Mouse (Mus musculus): ENCODE measurements at regions not wholly inside any gene's neighbourhood (a gene's known extent, or its start where the extent isn't known, plus 50 kb on each side); places are given as distances from the start of the nearest gene placed in this dataset.

DNA sequence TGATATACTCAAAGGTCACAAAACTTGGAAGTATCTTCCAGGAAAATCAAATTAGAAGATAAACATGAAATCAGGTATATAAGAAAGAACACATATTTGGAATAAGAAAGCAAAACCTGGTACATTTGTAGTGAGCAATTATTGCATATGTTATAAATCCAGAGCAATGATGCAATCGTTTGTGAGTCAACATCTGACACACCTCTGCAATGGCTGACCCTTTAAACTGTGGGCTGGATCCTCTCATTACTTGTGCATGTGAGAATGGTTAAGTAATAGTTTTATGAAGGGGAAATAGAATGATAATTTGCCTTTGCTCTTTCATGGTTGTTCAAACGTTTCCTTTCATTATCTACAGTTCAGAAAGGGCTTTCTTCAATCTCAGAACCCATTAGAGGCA, 165.0 kb upstream of the Klf7 start:
- Histone ChIP-seq H3K27me3 (no peaks in the 10 kb centered on the region), H3K4me1 (peaks cover 2% of the 10 kb centered on the region; the same call in 1 of the 2 replicates), H3K27ac (no peak overlapping the region), H3K9me3 (no peaks in the 10 kb centered on the region), H3K36me3 (no peaks in the 10 kb centered on the region), H3K9ac (no peak overlapping the region), H3K4me2 (replicated peaks) (no peak overlapping the region), H3K4me3 (no peak overlapping the region)
- no peak for ATAC-seq (ENCODE audit: insufficient number of reproducible peaks, insufficient read depth, low FRiP score, low TSS enrichment)
- WGBS: 67% methylated on average over 2 of the region's 2 CpGs

DNA sequence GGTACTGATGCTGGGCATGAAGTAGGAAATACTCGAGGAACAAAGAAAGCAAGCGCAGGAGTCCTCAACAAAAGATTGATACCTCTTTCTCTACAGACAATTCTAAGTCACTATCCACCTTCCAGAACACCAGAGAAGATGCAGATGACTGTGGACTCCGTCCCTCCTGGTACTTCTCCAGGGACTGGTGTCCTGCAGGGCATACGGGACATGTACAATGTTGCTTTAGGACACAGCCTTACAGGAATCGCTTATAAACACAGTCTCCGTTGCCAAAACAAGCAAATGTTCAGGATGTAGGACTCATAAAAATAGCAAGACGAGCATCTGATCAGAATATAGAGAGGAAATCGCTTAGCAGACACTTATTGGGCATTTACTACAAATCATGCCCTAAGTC, 162.6 kb upstream of the Klf7 start:
- Histone ChIP-seq H3K27ac (no peak overlapping the region), H3K27me3 (no peaks in the 10 kb centered on the region), H3K36me3 (no peaks in the 10 kb centered on the region), H3K9me3 (no peaks in the 10 kb centered on the region), H3K4me1 (peaks cover 2% of the 10 kb centered on the region; the same call in 1 of the 2 replicates), H3K9ac (no peak overlapping the region), H3K4me2 (replicated peaks) (no peak overlapping the region), H3K4me3 (no peak overlapping the region)
- 85% methylated on average over 8 of the region's 8 CpGs for WGBS
- no peak for ATAC-seq (ENCODE audit: insufficient number of reproducible peaks, insufficient read depth, low FRiP score, low TSS enrichment)

DNA sequence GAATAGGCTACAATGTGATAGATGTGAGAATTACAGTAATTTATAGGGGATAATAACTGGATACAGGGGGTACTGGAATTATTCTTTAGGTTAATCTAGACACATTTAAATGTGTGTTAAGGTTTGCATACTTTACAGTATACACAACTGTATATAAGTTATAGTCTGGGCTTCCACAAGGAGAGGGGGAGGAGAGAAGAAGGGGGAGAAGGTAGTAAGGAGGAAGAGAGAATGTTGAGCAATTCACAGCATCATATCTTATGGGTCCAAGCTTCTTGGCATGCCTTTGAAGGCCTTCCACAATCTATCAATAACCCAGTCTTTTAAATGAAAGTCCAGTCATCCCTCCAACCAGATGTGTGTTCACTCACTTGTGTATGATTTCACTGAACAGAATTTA, 153.8 kb upstream of the Klf7 start:
- H3K9ac ChIP-seq: no peak overlapping the region
- no peak for ATAC-seq (ENCODE audit: insufficient number of reproducible peaks, insufficient read depth, low FRiP score, low TSS enrichment)
- no peaks in the 10 kb centered on the region for H3K36me3 ChIP-seq
- no peaks in the 10 kb centered on the region for H3K9me3 ChIP-seq
- no peak overlapping the region for H3K4me3 ChIP-seq
- no peak overlapping the region for H3K4me2 ChIP-seq (replicated peaks)
- no peak overlapping the region for H3K27ac ChIP-seq
- H3K4me1 ChIP-seq: 0 out of 2 replicates have a peak, but pooled peaks cover 3% of the 10 kb centered on the region
- H3K27me3 ChIP-seq: no peaks in the 10 kb centered on the region

DNA sequence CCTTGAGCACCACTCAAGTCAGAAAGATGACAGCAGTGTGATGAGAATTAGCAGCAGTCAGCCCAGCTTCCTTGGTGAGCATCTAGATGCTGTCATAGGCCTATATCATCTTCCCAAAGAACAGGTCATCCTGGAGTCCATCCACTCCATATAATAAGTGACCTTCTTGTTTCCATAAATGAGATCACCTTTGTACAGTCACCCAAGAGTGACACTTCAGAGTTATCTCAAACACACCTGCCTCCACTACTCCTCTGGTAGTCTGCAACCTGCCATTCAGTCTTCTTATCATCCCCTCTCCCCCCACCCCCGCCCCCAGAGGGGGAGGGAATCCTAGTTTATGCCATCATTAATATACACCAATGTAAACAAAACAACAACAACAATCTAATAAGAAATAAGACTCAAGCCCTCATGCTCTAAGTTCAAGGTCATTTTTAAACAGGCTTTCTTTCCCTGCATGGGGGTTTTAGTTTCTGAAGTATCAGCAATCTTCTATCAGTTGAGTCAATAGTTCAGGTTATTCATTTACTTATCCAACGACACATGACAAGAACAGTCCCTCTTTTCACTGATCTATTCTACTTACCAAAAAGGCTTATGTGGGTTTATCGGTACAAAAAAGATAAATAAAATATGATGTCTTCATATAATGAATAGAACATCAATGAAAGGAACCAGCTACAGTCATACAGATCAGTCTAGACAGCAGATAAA, 153.2 kb upstream of the Klf7 start:
- 83% methylated on average over 3 of the region's 3 CpGs for WGBS
- Histone ChIP-seq H3K27me3 (no peaks in the 10 kb centered on the region), H3K27ac (no peak overlapping the region), H3K4me3 (no peak overlapping the region), H3K9me3 (no peaks in the 10 kb centered on the region), H3K9ac (no peak overlapping the region), H3K4me1 (0 out of 2 replicates have a peak, but pooled peaks cover 3% of the 10 kb centered on the region), H3K36me3 (no peaks in the 10 kb centered on the region), H3K4me2 (replicated peaks) (no peak overlapping the region)
- ATAC-seq (ENCODE audit: insufficient number of reproducible peaks, insufficient read depth, low FRiP score, low TSS enrichment): no peak

DNA sequence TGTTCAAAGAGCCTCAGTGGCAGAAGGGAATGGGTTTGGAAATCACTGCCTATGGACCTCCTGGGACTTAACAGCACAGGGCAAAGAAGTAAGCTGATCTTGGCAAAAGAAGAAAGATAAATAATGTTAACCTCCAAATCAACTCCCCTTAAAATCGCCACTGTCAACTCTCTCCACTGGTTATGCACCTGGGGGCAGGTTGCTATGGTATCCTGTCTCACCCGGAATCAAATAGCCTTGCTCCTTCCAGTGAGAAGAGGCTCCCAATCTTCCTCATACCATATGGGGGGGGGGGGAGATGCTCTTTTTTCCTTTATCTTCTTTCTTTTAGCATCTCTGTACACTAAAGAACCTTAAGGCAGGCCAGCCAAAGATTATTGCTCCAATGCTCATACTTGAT, 135.2 kb upstream of the Klf7 start:
- H3K27ac ChIP-seq: no peak overlapping the region
- no peaks in the 10 kb centered on the region for H3K27me3 ChIP-seq
- H3K9ac ChIP-seq: no peak overlapping the region
- H3K9me3 ChIP-seq: no peaks in the 10 kb centered on the region
- H3K4me2 ChIP-seq (replicated peaks): no peak overlapping the region
- ATAC-seq (ENCODE audit: insufficient number of reproducible peaks, insufficient read depth, low FRiP score, low TSS enrichment): no peak
- no peaks in the 10 kb centered on the region for H3K36me3 ChIP-seq
- H3K4me1 ChIP-seq: peaks cover 4% of the 10 kb centered on the region; the same call in 1 of the 2 replicates
- H3K4me3 ChIP-seq: no peak overlapping the region
- 32% methylated on average over 2 of the region's 2 CpGs for WGBS

DNA sequence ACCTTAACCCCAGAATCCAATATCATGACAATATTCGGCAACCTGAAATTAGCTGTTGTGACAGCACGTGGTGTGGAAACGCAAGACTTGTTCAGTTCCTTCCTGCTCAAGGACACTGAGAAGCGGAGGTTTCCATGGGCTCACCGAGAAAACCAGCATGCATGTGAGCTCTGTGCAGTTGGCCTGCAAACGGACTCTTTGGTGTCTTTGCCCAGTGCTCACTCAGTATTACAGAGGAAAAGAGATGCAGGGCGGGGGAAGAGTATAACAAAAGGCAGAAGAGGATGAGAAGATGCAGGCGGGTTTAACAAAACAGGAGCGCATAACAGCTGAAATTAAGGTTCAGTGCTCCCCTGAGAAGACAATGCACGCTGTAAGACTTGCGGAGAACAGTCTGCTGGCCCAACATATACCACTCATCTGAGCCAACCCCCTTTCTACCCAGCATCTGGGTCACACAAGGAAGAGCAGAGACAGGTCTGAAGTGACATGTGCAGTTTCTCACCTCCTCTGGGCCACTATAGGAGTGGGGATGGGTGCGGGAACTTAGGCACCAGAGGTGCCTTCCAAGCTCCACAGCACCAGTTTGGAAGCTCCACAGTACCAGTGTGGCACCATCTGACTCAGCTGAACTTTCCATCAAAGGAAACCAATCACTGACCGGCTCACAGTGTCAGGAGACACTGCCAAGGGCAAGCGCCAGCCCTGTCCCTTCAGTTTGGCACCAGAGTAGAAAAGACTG, 133.6 kb upstream of the Klf7 start:
- Histone ChIP-seq H3K9me3 (no peaks in the 10 kb centered on the region), H3K4me2 (replicated peaks) (no peak overlapping the region), H3K4me3 (no peak overlapping the region), H3K27ac (no peak overlapping the region), H3K36me3 (no peaks in the 10 kb centered on the region), H3K9ac (no peak overlapping the region), H3K4me1 (peaks cover 4% of the 10 kb centered on the region; the same call in 1 of the 2 replicates), H3K27me3 (no peaks in the 10 kb centered on the region)
- ATAC-seq (ENCODE audit: insufficient number of reproducible peaks, insufficient read depth, low FRiP score, low TSS enrichment): no peak
- WGBS: 80% methylated on average over 14 of the region's 14 CpGs

DNA sequence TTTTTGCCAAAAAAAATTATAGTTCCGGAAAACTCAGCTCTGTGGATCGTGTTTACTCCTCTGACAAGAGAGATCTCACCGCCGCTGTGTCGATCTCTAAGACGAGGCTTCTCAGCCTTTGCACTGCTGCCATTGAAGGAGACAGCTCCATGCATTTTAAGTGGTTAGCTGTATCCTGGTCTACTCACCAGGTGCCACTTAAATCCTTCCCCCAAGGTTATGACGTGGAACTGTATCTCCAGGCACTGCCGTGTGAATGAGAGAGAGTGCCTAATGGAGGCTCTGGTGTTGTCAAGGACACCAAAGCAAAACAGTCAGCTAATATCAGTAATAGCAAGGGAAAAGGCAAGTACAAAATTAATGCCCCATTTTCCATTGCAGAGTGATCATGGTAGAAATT, 132.6 kb upstream of the Klf7 start:
- H3K36me3 ChIP-seq: no peaks in the 10 kb centered on the region
- no peak overlapping the region for H3K4me3 ChIP-seq
- no peak overlapping the region for H3K4me2 ChIP-seq (replicated peaks)
- H3K4me1 ChIP-seq: peaks cover 4% of the 10 kb centered on the region; the same call in 1 of the 2 replicates
- 88% methylated on average over 8 of the region's 8 CpGs for WGBS
- no peaks in the 10 kb centered on the region for H3K9me3 ChIP-seq
- H3K27me3 ChIP-seq: no peaks in the 10 kb centered on the region
- no peak overlapping the region for H3K9ac ChIP-seq
- ATAC-seq (ENCODE audit: insufficient number of reproducible peaks, insufficient read depth, low FRiP score, low TSS enrichment): no peak
- H3K27ac ChIP-seq: no peak overlapping the region

DNA sequence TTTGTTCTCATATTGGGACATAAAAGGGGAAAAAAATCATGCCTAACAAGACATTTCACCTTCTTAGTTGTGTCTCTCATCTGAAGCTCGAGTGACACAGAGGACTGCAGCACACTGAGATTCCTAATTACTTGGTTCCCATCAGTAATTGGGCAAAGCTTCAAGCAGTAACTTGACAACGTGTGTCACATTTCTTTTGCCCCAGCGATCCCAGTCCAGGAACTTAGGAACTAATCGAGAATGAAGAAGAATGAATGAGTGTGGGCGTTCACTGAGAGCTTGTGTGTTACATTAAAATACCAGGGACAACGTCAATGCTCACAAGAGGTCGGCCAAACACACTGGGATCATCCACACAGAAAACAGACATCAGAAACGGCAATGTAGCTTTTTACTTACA, 131.9 kb upstream of the Klf7 start:
- Histone ChIP-seq H3K9ac (no peak overlapping the region), H3K9me3 (no peaks in the 10 kb centered on the region), H3K27me3 (no peaks in the 10 kb centered on the region), H3K4me3 (no peak overlapping the region), H3K36me3 (no peaks in the 10 kb centered on the region), H3K27ac (no peak overlapping the region), H3K4me2 (replicated peaks) (no peak overlapping the region), H3K4me1 (peaks cover 4% of the 10 kb centered on the region; the same call in 1 of the 2 replicates)
- WGBS: 54% methylated on average over 8 of the region's 8 CpGs
- no peak for ATAC-seq (ENCODE audit: insufficient number of reproducible peaks, insufficient read depth, low FRiP score, low TSS enrichment)

DNA sequence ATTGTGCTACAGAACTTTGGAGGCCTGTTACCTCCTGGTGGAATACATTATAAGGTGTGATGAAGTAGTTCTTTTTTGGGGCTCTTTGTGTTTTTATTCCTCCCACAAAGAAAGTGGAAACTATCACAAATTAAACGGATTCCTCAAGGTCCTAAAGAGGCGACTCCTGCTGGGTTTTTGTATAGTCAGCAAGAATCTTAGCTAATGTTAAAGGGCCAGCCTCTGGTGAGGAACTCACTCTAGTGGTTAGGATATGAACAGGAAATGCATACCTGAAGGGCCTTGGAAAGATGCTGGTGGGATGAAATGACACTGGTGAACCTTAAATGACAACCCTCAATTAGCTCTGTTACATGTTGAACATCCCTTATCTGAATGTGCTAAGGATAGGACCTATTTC, 120.3 kb upstream of the Klf7 start:
- ATAC-seq (ENCODE audit: insufficient number of reproducible peaks, insufficient read depth, low FRiP score, low TSS enrichment): no peak
- 55% methylated on average over 2 of the region's 2 CpGs for WGBS

DNA sequence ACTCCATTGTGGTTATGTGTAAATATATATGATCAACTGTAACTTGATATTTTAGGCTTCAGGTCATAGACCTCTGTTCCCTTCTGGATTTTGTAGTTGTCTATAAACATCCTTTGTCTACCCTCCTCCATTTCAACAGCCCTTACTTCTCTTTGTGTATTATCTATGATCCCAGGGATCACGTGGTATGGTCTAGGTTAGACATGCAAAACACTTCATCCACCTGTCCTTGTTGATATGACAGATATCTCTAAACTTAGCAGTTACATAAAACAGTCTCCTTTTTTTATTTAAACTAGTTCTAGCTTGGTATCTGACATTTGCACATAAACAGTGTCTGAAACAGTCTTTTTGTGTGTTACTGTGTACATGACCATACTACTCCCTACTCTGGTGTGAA, 107.6 kb upstream of the Klf7 start:
- H3K9ac ChIP-seq: no peak overlapping the region
- H3K36me3 ChIP-seq: no peaks in the 10 kb centered on the region
- peaks cover 11% of the 10 kb centered on the region for H3K4me1 ChIP-seq
- no peaks in the 10 kb centered on the region for H3K27me3 ChIP-seq
- no peaks in the 10 kb centered on the region for H3K9me3 ChIP-seq
- H3K27ac ChIP-seq: no peak overlapping the region
- no peak for ATAC-seq (ENCODE audit: insufficient number of reproducible peaks, insufficient read depth, low FRiP score, low TSS enrichment)
- H3K4me2 ChIP-seq (replicated peaks): no peak overlapping the region
- no peak overlapping the region for H3K4me3 ChIP-seq
- WGBS: 89% methylated on average over 1 of the region's 1 CpGs

More for the DNA sequence above, 120.3 kb upstream of the Klf7 start:
- H3K4me3 ChIP-seq: no peak overlapping the region
- no peaks in the 10 kb centered on the region for H3K27me3 ChIP-seq
- no peak overlapping the region for H3K9ac ChIP-seq
- H3K36me3 ChIP-seq: no peaks in the 10 kb centered on the region
- H3K9me3 ChIP-seq: no peaks in the 10 kb centered on the region
- no peak overlapping the region for H3K4me2 ChIP-seq (replicated peaks)
- no peaks in the 10 kb centered on the region for H3K4me1 ChIP-seq
- no peak overlapping the region for H3K27ac ChIP-seq

DNA sequence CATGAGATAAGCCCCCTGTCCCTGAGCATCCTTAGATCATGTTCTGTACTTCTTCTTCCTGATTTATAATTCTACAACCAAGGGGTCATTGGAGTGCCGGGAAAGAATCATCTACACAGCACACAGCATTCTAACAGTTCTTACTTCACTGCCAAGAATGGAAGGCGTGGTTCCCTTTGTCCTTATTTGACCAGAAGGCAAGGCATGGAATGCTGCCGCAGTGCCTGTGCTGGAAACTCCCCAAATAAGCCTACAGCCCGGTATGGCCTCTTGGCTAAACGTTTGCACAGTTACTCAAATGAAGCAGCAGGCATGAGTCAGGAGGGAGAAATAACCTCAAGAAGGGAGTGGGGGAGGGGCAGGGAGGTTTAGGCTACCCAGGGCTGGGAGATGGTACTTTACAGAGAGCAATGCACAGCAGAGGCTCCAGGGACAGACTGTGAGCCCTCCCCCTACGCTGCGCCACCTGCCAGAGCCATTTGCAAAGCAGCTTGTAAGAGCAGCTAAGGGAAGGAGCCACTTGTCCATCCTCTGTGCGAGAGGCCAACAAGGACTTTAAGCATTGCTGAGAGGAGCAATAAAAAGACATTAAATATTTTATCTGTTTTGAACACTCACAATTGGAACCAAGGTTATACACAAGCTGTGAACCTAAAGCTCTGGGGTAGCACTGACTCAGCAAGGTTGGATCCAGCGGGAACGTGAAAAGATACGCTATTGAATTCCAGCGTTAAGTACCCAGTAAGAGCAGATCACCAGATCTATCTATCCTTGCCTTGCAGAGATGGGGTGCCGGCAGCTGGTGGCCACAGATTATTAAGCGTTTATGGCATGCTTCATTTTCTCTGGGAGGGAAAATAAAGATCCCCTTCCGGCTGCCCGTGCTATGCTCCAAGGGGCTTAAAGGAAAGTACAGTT, 104.2 kb upstream of the Klf7 start:
- ATAC-seq (ENCODE audit: insufficient number of reproducible peaks, insufficient read depth, low FRiP score, low TSS enrichment): peak; percentile 45; the same call in 1 of the 2 replicates
- Histone ChIP-seq H3K4me1 (peaks cover 24% of the 10 kb centered on the region), H3K27me3 (no peaks in the 10 kb centered on the region), H3K9ac (no peak overlapping the region), H3K4me2 (replicated peaks) (0 out of 2 replicates have a peak overlapping the region, but pooled peaks have one; percentile 16), H3K4me3 (no peak overlapping the region), H3K27ac (no peak overlapping the region), H3K9me3 (no peaks in the 10 kb centered on the region), H3K36me3 (no peaks in the 10 kb centered on the region)
- 36% methylated on average over 16 of the region's 16 CpGs for WGBS
